Mouse (Mus musculus) liver, embryonic 13.5 days (tissue): Measurements from ENCODE around the gene Gm26620. TPM values are rescaled to one million over a fixed set of nuclear protein-coding genes. Genes with fewer than 3 reads are reported as not detected.

ENCODE experiments used
- ATAC-seq: fragments of 200-750 bp; cut with Nextera tagmentation; 2 replicates; pipeline ENCODE4 v1.8.0; 2017; ENCODE audit warnings: low read depth, mild to moderate bottlenecking, moderate number of reproducible peaks, moderate library complexity
- DNase-seq: peaks from one replicate; pipeline ENCODE4 v3.0.0; 2022
- H3K27ac ChIP-seq: fragments of 300-500 bp; sonication (generic); 2 replicates; pipeline ENCODE4 v1.5.1; 2015; ENCODE audit warnings: moderate library complexity, mild to moderate bottlenecking, inconsistent platforms
- H3K27me3 ChIP-seq: fragments of 300-500 bp; sonication (generic); 2 replicates; pipeline ENCODE4 v1.6.1; 2015; ENCODE audit warnings: mild to moderate bottlenecking, inconsistent platforms
- H3K36me3 ChIP-seq: fragments of 300-500 bp; sonication (generic); 2 replicates; pipeline ENCODE4 v1.6.1; 2015; ENCODE audit warnings: mild to moderate bottlenecking, inconsistent platforms
- H3K4me1 ChIP-seq: fragments of 300-500 bp; sonication (generic); replicated peaks from 2 replicates; pipeline ENCODE4 v1.6.1; 2015; ENCODE audit warnings: inconsistent platforms
- H3K4me2 ChIP-seq: fragments of 300-500 bp; sonication (generic); 2 replicates; pipeline ENCODE4 v1.6.1; 2015; ENCODE audit warnings: inconsistent platforms, mild to moderate bottlenecking, moderate library complexity
- H3K4me3 ChIP-seq: fragments of 300-500 bp; sonication (generic); replicated peaks from 2 replicates; pipeline ENCODE4 v1.5.1; 2015; ENCODE audit warnings: mild to moderate bottlenecking, inconsistent platforms
- H3K9ac ChIP-seq: fragments of 300-500 bp; sonication (generic); 2 replicates; pipeline ENCODE4 v1.6.1; 2015; ENCODE audit warnings: mild to moderate bottlenecking, inconsistent platforms
- H3K9me3 ChIP-seq: fragments of 300-500 bp; sonication (generic); replicated peaks from 2 replicates; pipeline ENCODE4 v1.6.1; 2016; ENCODE audit warnings: inconsistent platforms
- WGBS: fragments of 180-500 bp; shearing (Covaris S2); methylation state at CpG from one replicate; pipeline ENCODE4 v1.1.7; 2015; ENCODE audit not compliant: insufficient replicate concordance; 5-methylcytosine and 5-hydroxymethylcytosine counted together
- polyA plus RNA-seq: library from polyadenylated mRNA; unstranded; fragments of >200 nt; fragmentation: Nextera tagmentation; extraction: Ambion mirVana; gene quantifications from 2 replicates; pipeline ENCODE4 v1.2.1, GENCODE M21; 2015

Gm26620 gene
- 0.24 and 0.44 TPM in 2 replicates for polyA plus RNA-seq

DNA sequence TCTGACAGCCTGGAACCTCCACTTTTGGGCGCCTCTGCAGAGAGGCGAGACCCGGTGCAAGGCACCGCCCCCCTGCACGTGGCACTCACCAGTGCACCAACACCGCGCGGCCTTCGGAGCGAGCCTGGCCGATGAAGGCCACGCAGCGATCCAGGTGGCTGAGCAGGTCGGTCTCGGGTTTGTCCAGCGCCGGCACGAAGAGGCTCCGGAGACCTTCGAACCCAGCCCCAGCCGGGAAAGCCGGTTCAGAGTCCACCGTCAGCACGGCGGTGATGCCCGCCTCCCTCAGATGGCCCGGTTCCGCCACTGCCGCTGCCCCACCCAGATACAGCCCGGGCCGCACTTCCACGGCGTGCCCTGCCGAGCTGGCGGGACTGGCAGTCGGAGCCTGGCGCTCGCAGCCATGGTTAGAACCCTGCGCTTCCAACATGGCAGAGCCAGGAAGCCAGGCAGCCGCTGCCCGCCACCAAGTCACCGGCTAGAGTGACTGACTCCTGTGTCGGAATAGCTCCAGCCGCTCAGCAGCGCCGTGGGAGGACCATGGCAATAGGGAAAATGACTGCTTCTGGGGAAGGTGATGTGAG lies at the start of gene Gm26620, which contains the start of gene Dusp12:
Gm26620 (plus strand) TSS at position 88 of the 584 bp plus-strand sequence.
Dusp12 (minus strand) TSS at position 563 of the 584 bp plus-strand sequence.
- peaks cover 18% of the 10 kb centered on the region for H3K36me3 ChIP-seq
- peak within 1 kb of the TSS; percentile 84 for H3K4me3 ChIP-seq
- ATAC-seq, result peak; percentile 84
- H3K9ac ChIP-seq, result peak within 1 kb of the TSS; percentile 81
- H3K4me2 ChIP-seq, result peak within 1 kb of the TSS; percentile 88
- H3K9me3 ChIP-seq, result no peaks in the 10 kb centered on the region
- H3K4me1 ChIP-seq, result peaks cover 40% of the 10 kb centered on the region
- DNase-seq, result peak; percentile 73
- 0 out of 2 replicates have a peak, but pooled peaks cover 2% of the 10 kb centered on the region for H3K27me3 ChIP-seq
- under 1% methylated on average over 46 of the region's 46 CpGs for WGBS
- peak within 1 kb of the TSS; percentile 78 for H3K27ac ChIP-seq

- Histone ChIP-seq H3K4me2 (no peak overlapping the region), H3K27me3 (no peaks in the 10 kb centered on the region), H3K9ac (no peak overlapping the region), H3K4me1 (peaks cover 6% of the 10 kb centered on the region), H3K4me3 (no peak overlapping the region), H3K27ac (no peak overlapping the region), H3K36me3 (peaks cover 46% of the 10 kb centered on the region), H3K9me3 (no peaks in the 10 kb centered on the region)
- DNase-seq, result no peak
- no peak for ATAC-seq
Observed at GRCm38 (mm10) chr1:170839685-170840084, 45.2 kb upstream of the Gm26620 start.

- peaks cover 43% of the 10 kb centered on the region for H3K36me3 ChIP-seq
- no peaks in the 10 kb centered on the region for H3K9me3 ChIP-seq
- no peak overlapping the region for H3K4me3 ChIP-seq
- H3K9ac ChIP-seq, result no peak overlapping the region
- no peaks in the 10 kb centered on the region for H3K27me3 ChIP-seq
- DNase-seq (no peak), ATAC-seq (no peak)
- H3K27ac ChIP-seq, result no peak overlapping the region
- H3K4me2 ChIP-seq, result no peak overlapping the region
- H3K4me1 ChIP-seq, result peaks cover 38% of the 10 kb centered on the region
- 60% methylated on average over 8 of the region's 8 CpGs for WGBS
Observed at GRCm38 (mm10) chr1:170844380-170844779, 40.5 kb upstream of the Gm26620 start.

DNA sequence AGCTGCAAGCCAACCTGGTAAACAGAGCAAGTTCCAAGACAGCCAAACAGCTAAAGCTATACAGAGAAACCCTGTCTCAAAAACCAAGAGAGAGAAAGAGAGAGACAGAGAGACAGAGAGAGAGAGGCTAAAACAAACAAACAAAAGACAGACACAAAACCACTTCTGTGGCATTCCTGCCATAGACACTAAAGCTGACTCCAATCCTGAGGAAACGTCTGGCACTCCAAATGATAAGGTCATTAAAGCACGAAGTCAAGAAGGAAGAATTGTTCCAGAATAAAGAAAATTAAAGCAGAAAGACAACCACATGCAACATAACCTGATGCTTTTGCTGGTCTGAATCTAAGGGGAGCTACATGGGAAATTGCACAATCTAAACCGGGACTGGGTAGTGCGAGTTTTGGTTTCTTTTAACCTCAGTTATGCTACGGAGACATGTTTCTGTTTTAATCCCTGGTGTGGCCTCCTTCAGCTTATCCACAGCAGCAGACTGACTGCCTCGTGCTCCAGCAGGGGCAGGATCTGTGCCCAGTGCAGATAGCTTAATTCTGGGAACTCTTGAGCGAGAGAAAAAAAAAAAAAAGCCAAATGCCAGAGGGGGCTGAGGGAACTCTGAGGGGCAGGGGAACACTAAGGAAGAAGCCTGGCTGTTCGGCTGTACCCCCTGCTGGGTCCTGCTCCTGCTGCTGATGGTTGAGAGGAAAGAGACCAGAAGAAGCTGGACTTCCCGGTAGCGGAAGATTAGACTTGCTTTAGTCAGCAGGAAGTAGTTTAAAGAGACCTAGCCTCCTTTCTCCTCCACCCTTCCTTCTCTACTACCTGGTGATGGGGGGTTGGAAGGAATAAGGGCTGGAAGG lies 39.2 kb upstream of the Gm26620 start:
- DNase-seq (peak; percentile 79), ATAC-seq (peak; percentile 96)
- Histone ChIP-seq H3K27me3 (no peaks in the 10 kb centered on the region), H3K27ac (peak overlapping the region; percentile 94), H3K9me3 (no peaks in the 10 kb centered on the region), H3K4me2 (peak overlapping the region; percentile 68), H3K9ac (peak overlapping the region; percentile 71), H3K4me1 (peaks cover 49% of the 10 kb centered on the region), H3K4me3 (peak overlapping the region; percentile 47), H3K36me3 (peaks cover 47% of the 10 kb centered on the region)
- WGBS, result 4% methylated on average over 10 of the region's 10 CpGs

GRCm38 (mm10) chr1:170850007-170850406 lies 34.9 kb upstream of the Gm26620 start:
- peaks cover 40% of the 10 kb centered on the region for H3K36me3 ChIP-seq

DNA sequence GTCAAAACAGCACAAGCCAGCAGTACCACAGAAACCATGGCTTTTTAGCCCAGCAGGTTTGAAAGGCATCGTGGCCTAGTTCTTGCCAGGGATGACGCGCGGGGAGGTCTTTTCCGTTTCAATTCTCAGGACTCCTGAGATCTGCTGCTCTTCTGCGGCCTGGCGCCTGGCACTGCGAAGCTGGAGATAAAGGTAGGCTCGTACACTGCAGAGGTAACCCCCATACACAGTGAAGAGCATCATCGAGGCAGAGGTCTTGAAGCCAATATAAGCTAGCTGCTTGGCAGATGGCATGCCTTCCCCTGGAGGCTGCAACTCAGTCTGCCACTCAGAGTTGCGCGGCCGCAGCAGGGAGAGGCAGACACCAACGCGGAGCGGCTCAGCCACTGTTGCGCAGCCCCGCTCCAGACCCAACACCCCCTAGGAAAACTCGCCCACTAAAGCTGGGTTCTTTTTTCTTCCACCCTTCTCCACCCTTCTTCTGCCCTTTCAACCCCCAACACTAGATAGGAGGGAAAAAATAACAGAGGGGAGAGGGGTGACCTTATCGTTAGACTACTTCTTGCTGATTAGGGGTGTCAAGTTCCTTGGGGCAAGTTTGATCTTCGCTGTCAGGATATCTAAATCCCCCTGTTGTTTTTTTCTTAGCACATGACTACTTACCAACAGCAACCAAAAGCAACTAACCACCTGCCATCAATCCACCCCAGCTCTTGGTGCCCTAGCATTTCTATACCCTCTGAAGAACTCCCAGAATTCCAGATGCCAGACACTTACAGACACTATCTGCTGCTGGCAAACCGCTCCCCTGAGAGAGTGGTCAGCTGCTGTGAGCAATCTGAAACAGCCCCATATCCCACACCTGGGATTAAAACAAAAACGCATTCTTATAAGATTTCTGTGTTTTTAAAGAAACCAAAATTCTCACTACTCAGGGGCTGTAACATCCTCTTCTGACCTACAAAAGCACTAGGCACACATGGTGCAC lies 33.9 kb upstream of the Gm26620 start:
- ATAC-seq (peak; percentile 31), DNase-seq (peak; percentile 28)
- Histone ChIP-seq H3K27me3 (no peaks in the 10 kb centered on the region), H3K4me2 (peak overlapping the region; percentile 19), H3K36me3 (peaks cover 38% of the 10 kb centered on the region), H3K4me3 (no peak overlapping the region), H3K4me1 (peaks cover 72% of the 10 kb centered on the region), H3K9me3 (no peaks in the 10 kb centered on the region), H3K27ac (peak overlapping the region; percentile 61), H3K9ac (peak overlapping the region; percentile 33; the same call in 1 of the 2 replicates)
- 64% methylated on average over 23 of the region's 23 CpGs for WGBS

More at GRCm38 (mm10) chr1:170850007-170850406, 34.9 kb upstream of the Gm26620 start:
- ATAC-seq, result no peak
- no peak overlapping the region for H3K4me3 ChIP-seq
- H3K27me3 ChIP-seq, result no peaks in the 10 kb centered on the region
- peak overlapping the region; percentile 31; the same call in 1 of the 2 replicates for H3K27ac ChIP-seq
- DNase-seq, result no peak
- H3K4me2 ChIP-seq, result no peak overlapping the region
- H3K9me3 ChIP-seq, result no peaks in the 10 kb centered on the region
- peaks cover 72% of the 10 kb centered on the region for H3K4me1 ChIP-seq
- 89% methylated on average over 2 of the region's 2 CpGs for WGBS
- H3K9ac ChIP-seq, result no peak overlapping the region

DNA sequence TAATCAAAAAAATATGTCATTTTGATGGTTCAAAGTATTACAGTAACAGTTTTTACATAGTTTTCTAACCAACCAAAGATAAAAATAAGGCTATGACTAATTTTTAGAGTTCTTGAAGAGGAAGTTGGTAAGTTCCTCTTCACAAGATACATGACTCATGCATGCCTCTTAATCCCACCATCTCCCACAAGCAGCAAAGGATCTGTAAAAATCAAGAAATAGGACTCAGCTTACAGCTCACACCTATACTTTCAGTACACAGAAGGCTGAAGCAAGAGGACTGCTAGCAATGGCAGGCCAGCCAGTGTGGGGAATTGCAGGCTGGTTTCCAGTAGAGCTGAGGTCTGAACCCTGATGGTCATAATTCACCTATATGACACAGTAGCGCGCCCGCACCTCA lies 31.3 kb upstream of the Gm26620 start:
- peaks cover 80% of the 10 kb centered on the region for H3K4me1 ChIP-seq
- 0 out of 2 replicates have a peak overlapping the region, but pooled peaks have one; percentile 26 for H3K9ac ChIP-seq
- H3K4me3 ChIP-seq, result no peak overlapping the region
- H3K27me3 ChIP-seq, result no peaks in the 10 kb centered on the region
- no peaks in the 10 kb centered on the region for H3K9me3 ChIP-seq
- WGBS, result 83% methylated on average over 3 of the region's 3 CpGs
- DNase-seq (no peak), ATAC-seq (no peak)
- peaks cover 32% of the 10 kb centered on the region for H3K36me3 ChIP-seq
- no peak overlapping the region for H3K4me2 ChIP-seq
- peak overlapping the region; percentile 64 for H3K27ac ChIP-seq

- Histone ChIP-seq H3K9me3 (no peaks in the 10 kb centered on the region), H3K4me2 (peak overlapping the region; percentile 50), H3K27me3 (no peaks in the 10 kb centered on the region), H3K4me1 (peaks cover 84% of the 10 kb centered on the region), H3K27ac (peak overlapping the region; percentile 88), H3K4me3 (peak overlapping the region; percentile 16; the same call in 1 of the 2 replicates), H3K36me3 (peaks cover 16% of the 10 kb centered on the region), H3K9ac (peak overlapping the region; percentile 50)
- WGBS, result 38% methylated on average over 13 of the region's 13 CpGs
- ATAC-seq (peak; percentile 94), DNase-seq (no peak)
Observed at GRCm38 (mm10) chr1:170855056-170855760, 29.7 kb upstream of the Gm26620 start.

- DNase-seq (no peak), ATAC-seq (no peak)
- H3K27ac ChIP-seq, result 0 out of 2 replicates have a peak overlapping the region, but pooled peaks have one; percentile 35
- peaks cover 8% of the 10 kb centered on the region for H3K36me3 ChIP-seq
- H3K27me3 ChIP-seq, result no peaks in the 10 kb centered on the region
- 69% methylated on average over 2 of the region's 2 CpGs for WGBS
- H3K9ac ChIP-seq, result no peak overlapping the region
- no peak overlapping the region for H3K4me2 ChIP-seq
- H3K4me1 ChIP-seq, result peaks cover 87% of the 10 kb centered on the region
- H3K9me3 ChIP-seq, result no peaks in the 10 kb centered on the region
- no peak overlapping the region for H3K4me3 ChIP-seq
Observed at GRCm38 (mm10) chr1:170857369-170857768, 27.5 kb upstream of the Gm26620 start.

DNA sequence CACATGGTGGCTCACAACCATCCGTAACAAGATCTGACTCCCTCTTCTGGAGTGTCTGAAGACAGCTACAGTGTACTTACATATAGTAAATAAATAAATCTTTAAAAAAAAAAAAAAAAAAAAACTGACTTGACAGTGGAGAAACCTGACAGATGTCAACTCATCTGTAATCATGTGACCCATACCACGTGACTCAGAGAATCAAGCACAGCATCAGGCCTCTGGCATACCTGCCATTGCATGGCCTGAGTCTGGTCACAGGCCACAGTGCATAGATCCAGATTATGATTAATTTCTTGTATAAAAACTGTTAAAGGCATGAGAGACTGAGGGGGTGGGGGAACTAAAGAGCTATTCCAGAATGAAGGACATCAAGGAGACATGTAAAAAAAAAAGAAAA lies 26.0 kb upstream of the Gm26620 start:
- Histone ChIP-seq H3K9ac (no peak overlapping the region), H3K9me3 (no peaks in the 10 kb centered on the region), H3K4me3 (no peak overlapping the region), H3K27ac (no peak overlapping the region; the same call in 1 of the 2 replicates), H3K27me3 (no peaks in the 10 kb centered on the region), H3K4me2 (no peak overlapping the region), H3K36me3 (no peaks in the 10 kb centered on the region), H3K4me1 (peaks cover 93% of the 10 kb centered on the region)
- DNase-seq, result no peak
- no peak for ATAC-seq
- WGBS, result 47% methylated on average over 2 of the region's 2 CpGs
